Mouse (Mus musculus): Measurements from ENCODE around the gene Ddx58.

The Ddx58 gene

GRCm38 (mm10) chr4:40183781-40184180, 55.8 kb downstream of the Ddx58 start:
- intact Hi-C loops (cut with DNase I): loop anchor here (2.0 to 5.0 kb wide), 2 partner anchors 46 to 101 kb away; no protein-coding TSS in a partner anchor

- intact Hi-C loops (cut with DNase I): loop anchor here (2.0 to 5.0 kb wide), 2 partner anchors 45 to 102 kb away; no protein-coding TSS in a partner anchor
These were observed 56.8 kb downstream of the Ddx58 start for GRCm38 (mm10) chr4:40182651-40183320.

GRCm38 (mm10) chr4:40181681-40182080, 57.9 kb downstream of the Ddx58 start:
- intact Hi-C loops (cut with DNase I): loop anchor here (2.0 to 5.0 kb wide), 2 partner anchors 44 to 103 kb away; no protein-coding TSS in a partner anchor

GRCm38 (mm10) chr4:40180046-40180445, 59.6 kb downstream of the Ddx58 start:
- intact Hi-C loops (cut with DNase I): loop anchor here (5.0 kb wide), 1 partner anchor 43 kb away; no protein-coding TSS in a partner anchor

GRCm38 (mm10) chr4:40178584-40178983, 61.0 kb downstream of the Ddx58 start:
- intact Hi-C loops (cut with DNase I): no loop called here

GRCm38 (mm10) chr4:40174321-40174720, 65.3 kb downstream of the Ddx58 start:
- intact Hi-C loops (cut with DNase I): no loop called here

- intact Hi-C loops (cut with DNase I): no loop called here
These were observed 67.3 kb downstream of the Ddx58 start for GRCm38 (mm10) chr4:40172336-40172735.

GRCm38 (mm10) chr4:40171477-40171876, 68.2 kb downstream of the Ddx58 start:
- intact Hi-C loops (cut with DNase I): no loop called here

GRCm38 (mm10) chr4:40163646-40164045, 76.0 kb downstream of the Ddx58 start:
- intact Hi-C loops (cut with DNase I): no loop called here

GRCm38 (mm10) chr4:40160591-40161434, 78.8 kb downstream of the Ddx58 start:
- intact Hi-C loops (cut with DNase I): no loop called here

- intact Hi-C loops (cut with DNase I): no loop called here
These were observed 81.4 kb downstream of the Ddx58 start for GRCm38 (mm10) chr4:40158224-40158540.

GRCm38 (mm10) chr4:40157500-40158223, 82.0 kb downstream of the Ddx58 start:
- intact Hi-C loops (cut with DNase I): no loop called here

- intact Hi-C loops (cut with DNase I): no loop called here
These were observed 82.8 kb downstream of the Ddx58 start for GRCm38 (mm10) chr4:40156582-40157499.

- intact Hi-C loops (cut with DNase I): no loop called here
These were observed 83.5 kb downstream of the Ddx58 start for GRCm38 (mm10) chr4:40156153-40156552.

GRCm38 (mm10) chr4:40155467-40155999, 84.1 kb downstream of the Ddx58 start:
- intact Hi-C loops (cut with DNase I): no loop called here

- intact Hi-C loops (cut with DNase I): no loop called here
These were observed 84.9 kb downstream of the Ddx58 start for GRCm38 (mm10) chr4:40154751-40155150.

All from adrenal gland (tissue).